Mouse (Mus musculus): ENCODE results near the gene Slc35d2. TPM values are rescaled to one million over a fixed set of nuclear protein-coding genes. Genes with fewer than 3 reads are reported as not detected.

Gene Slc35d2
- polyA plus RNA-seq, 1 experiment from 2014 or later, result 3.3 TPM

- DNase-seq (ENCODE audit: low spot score) (no peak), ATAC-seq (replicated peaks; ENCODE audit: insufficient number of reproducible peaks, low FRiP score, low TSS enrichment, low read depth) (no peak)
- H3K4me1 ChIP-seq (ENCODE audit: control insufficient read depth, insufficient read depth, low read length), result no peaks in the 10 kb centered on the region
- H3K36me3 ChIP-seq (replicated peaks; ENCODE audit: control insufficient read depth, insufficient read depth, low read depth, low read length), result no peaks in the 10 kb centered on the region
- H3K9me3 ChIP-seq (replicated peaks; ENCODE audit: control insufficient read depth, low read length), result no peaks in the 10 kb centered on the region; the same call in 1 of the 2 replicates
- no peak overlapping the region for H3K4me2 ChIP-seq (ENCODE audit: low read depth, low read length)
- H3K4me3 ChIP-seq (ENCODE audit: low read depth, low read length), result no peak overlapping the region
- H3K27ac ChIP-seq (replicated peaks; ENCODE audit: low read depth, low read length), result no peak overlapping the region
- no peaks in the 10 kb centered on the region for H3K27me3 ChIP-seq (ENCODE audit: control insufficient read depth, insufficient read depth, low read length)
- H3K9ac ChIP-seq (replicated peaks; ENCODE audit: low read length), result no peak overlapping the region
- 91% methylated on average over 2 of the region's 2 CpGs for WGBS
These were observed 80.7 kb downstream of the Slc35d2 start for GRCm38 (mm10) chr13:64048467-64048866.

Other genes starting within 250 kb of the Slc35d2 start
- not detected in 2 replicates for gene Hsd17b3, start 40.1 kb downstream of the Slc35d2 start, polyA plus RNA-seq (2014; fragmentation: Nextera tagmentation; extraction: Ambion mirVana)
- gene Zfp367, start 23.8 kb upstream of the Slc35d2 start, polyA plus RNA-seq (2014; fragmentation: Nextera tagmentation; extraction: Ambion mirVana), result 17.9 and 18.7 TPM in 2 replicates
- gene Habp4, start 32.5 kb upstream of the Slc35d2 start, polyA plus RNA-seq (2014; fragmentation: Nextera tagmentation; extraction: Ambion mirVana), result 26.0 and 26.2 TPM in 2 replicates
- gene Cdc14b, start 145.9 kb upstream of the Slc35d2 start, polyA plus RNA-seq (2014; fragmentation: Nextera tagmentation; extraction: Ambion mirVana), result 29.5 and 33.6 TPM in 2 replicates
- gene Aaed1, start 183.3 kb upstream of the Slc35d2 start, polyA plus RNA-seq (2014; fragmentation: Nextera tagmentation; extraction: Ambion mirVana), result 29.3 and 30.9 TPM in 2 replicates
- gene Ctsl, start 241.5 kb upstream of the Slc35d2 start, polyA plus RNA-seq (2014; fragmentation: Nextera tagmentation; extraction: Ambion mirVana), result 151 and 163 TPM in 2 replicates

Measured in embryonic facial prominence, embryonic 11.5 days (tissue).